Mouse (Mus musculus): ENCODE data around the gene 1700056E22Rik. TPM values are rescaled to one million over a fixed set of nuclear protein-coding genes. Genes with fewer than 3 reads are reported as not detected.
A peak's percentile ranks its signal among the peaks of the same experiment; 100 is the strongest.

1700056E22Rik gene
- polyA plus RNA-seq, 1 experiment from 2014 or later = 1.0 TPM

- Histone ChIP-seq H3K36me3 (ENCODE audit: control insufficient read depth, insufficient read depth, low read length) (peaks cover 7% of the 10 kb centered on the region; the same call in 1 of the 2 replicates), H3K9me3 (ENCODE audit: control insufficient read depth, low read length) (no peaks in the 10 kb centered on the region), H3K4me2 (ENCODE audit: low read depth, low read length) (peak overlapping the region; percentile 77), H3K4me3 (ENCODE audit: low read depth, low read length) (peak overlapping the region; percentile 65), H3K27ac (replicated peaks; ENCODE audit: low read depth, low read length) (no peak overlapping the region), H3K9ac (ENCODE audit: low read depth, low read length) (peak overlapping the region; percentile 67), H3K4me1 (ENCODE audit: control insufficient read depth, insufficient read depth, low read length) (peaks cover 14% of the 10 kb centered on the region), H3K27me3 (replicated peaks; ENCODE audit: control insufficient read depth, insufficient read depth, low read length) (no peaks in the 10 kb centered on the region)
- 4% methylated on average over 12 of the region's 12 CpGs for WGBS
- no peak for ATAC-seq (ENCODE audit: low read depth)
- no peak for DNase-seq (ENCODE audit: low spot score)
Measured at GRCm38 (mm10) chr1:184035346-184035903, 1.3 kb upstream of the 1700056E22Rik start.

- H3K27me3 ChIP-seq (replicated peaks; ENCODE audit: control insufficient read depth, insufficient read depth, low read length) = no peaks in the 10 kb centered on the region
- peak overlapping the region; percentile 67 for H3K9ac ChIP-seq (ENCODE audit: low read depth, low read length)
- WGBS = 0% methylated on average over 12 of the region's 12 CpGs
- DNase-seq (ENCODE audit: low spot score) (peak; percentile 34), ATAC-seq (ENCODE audit: low read depth) (no peak)
- no peaks in the 10 kb centered on the region for H3K9me3 ChIP-seq (ENCODE audit: control insufficient read depth, low read length)
- peak overlapping the region; percentile 63 for H3K27ac ChIP-seq (replicated peaks; ENCODE audit: low read depth, low read length)
- peak overlapping the region; percentile 77 for H3K4me2 ChIP-seq (ENCODE audit: low read depth, low read length)
- H3K4me1 ChIP-seq (ENCODE audit: control insufficient read depth, insufficient read depth, low read length) = peaks cover 14% of the 10 kb centered on the region
- peak overlapping the region; percentile 65 for H3K4me3 ChIP-seq (ENCODE audit: low read depth, low read length)
- peaks cover 7% of the 10 kb centered on the region; the same call in 1 of the 2 replicates for H3K36me3 ChIP-seq (ENCODE audit: control insufficient read depth, insufficient read depth, low read length)
Measured at GRCm38 (mm10) chr1:184034741-184035181, 660 bp upstream of the 1700056E22Rik start.

GRCm38 (mm10) chr1:184033390-184034010 is 601 bp downstream of the 1700056E22Rik start:
- peaks cover 14% of the 10 kb centered on the region for H3K4me1 ChIP-seq (ENCODE audit: control insufficient read depth, insufficient read depth, low read length)
- under 1% methylated on average over 26 of the region's 63 CpGs for WGBS
- H3K4me3 ChIP-seq (ENCODE audit: low read depth, low read length) = peak overlapping the region; percentile 65
- peak overlapping the region; percentile 87 for H3K4me2 ChIP-seq (ENCODE audit: low read depth, low read length)
- no peaks in the 10 kb centered on the region for H3K27me3 ChIP-seq (replicated peaks; ENCODE audit: control insufficient read depth, insufficient read depth, low read length)
- H3K36me3 ChIP-seq (ENCODE audit: control insufficient read depth, insufficient read depth, low read length) = 0 out of 2 replicates have a peak, but pooled peaks cover 3% of the 10 kb centered on the region
- peak overlapping the region; percentile 91 for H3K9ac ChIP-seq (ENCODE audit: low read depth, low read length)
- DNase-seq (ENCODE audit: low spot score) (peak; percentile 71), ATAC-seq (ENCODE audit: low read depth) (peak; percentile 77)
- no peaks in the 10 kb centered on the region for H3K9me3 ChIP-seq (ENCODE audit: control insufficient read depth, low read length)
- H3K27ac ChIP-seq (replicated peaks; ENCODE audit: low read depth, low read length) = peak overlapping the region; percentile 96

- Histone ChIP-seq H3K27ac (replicated peaks; ENCODE audit: low read depth, low read length) (peak overlapping the region; percentile 96), H3K27me3 (replicated peaks; ENCODE audit: control insufficient read depth, insufficient read depth, low read length) (no peaks in the 10 kb centered on the region), H3K4me2 (ENCODE audit: low read depth, low read length) (peak overlapping the region; percentile 87), H3K9me3 (ENCODE audit: control insufficient read depth, low read length) (no peaks in the 10 kb centered on the region), H3K9ac (ENCODE audit: low read depth, low read length) (peak overlapping the region; percentile 91), H3K4me3 (ENCODE audit: low read depth, low read length) (peak overlapping the region; percentile 65), H3K36me3 (ENCODE audit: control insufficient read depth, insufficient read depth, low read length) (0 out of 2 replicates have a peak, but pooled peaks cover 3% of the 10 kb centered on the region), H3K4me1 (ENCODE audit: control insufficient read depth, insufficient read depth, low read length) (peaks cover 14% of the 10 kb centered on the region)
- ATAC-seq (ENCODE audit: low read depth) (no peak), DNase-seq (ENCODE audit: low spot score) (no peak)
- 26% methylated on average over 19 of the region's 19 CpGs for WGBS
Measured at GRCm38 (mm10) chr1:184032682-184033389, 1.3 kb downstream of the 1700056E22Rik start.

- no peak overlapping the region for H3K4me3 ChIP-seq (ENCODE audit: low read depth, low read length)
- DNase-seq (ENCODE audit: low spot score) (no peak), ATAC-seq (ENCODE audit: low read depth) (no peak)
- WGBS = 87% methylated on average over 8 of the region's 8 CpGs
- H3K4me1 ChIP-seq (ENCODE audit: control insufficient read depth, insufficient read depth, low read length) = peaks cover 8% of the 10 kb centered on the region; the same call in 1 of the 2 replicates
- H3K9me3 ChIP-seq (ENCODE audit: control insufficient read depth, low read length) = no peaks in the 10 kb centered on the region
- H3K27ac ChIP-seq (replicated peaks; ENCODE audit: low read depth, low read length) = no peak overlapping the region
- no peak overlapping the region for H3K9ac ChIP-seq (ENCODE audit: low read depth, low read length)
- H3K27me3 ChIP-seq (replicated peaks; ENCODE audit: control insufficient read depth, insufficient read depth, low read length) = no peaks in the 10 kb centered on the region
- H3K4me2 ChIP-seq (ENCODE audit: low read depth, low read length) = no peak overlapping the region
- H3K36me3 ChIP-seq (ENCODE audit: control insufficient read depth, insufficient read depth, low read length) = no peaks in the 10 kb centered on the region
Measured at GRCm38 (mm10) chr1:184030070-184030802, 3.9 kb downstream of the 1700056E22Rik start.

- no peaks in the 10 kb centered on the region for H3K27me3 ChIP-seq (replicated peaks; ENCODE audit: control insufficient read depth, insufficient read depth, low read length)
- no peak overlapping the region for H3K4me2 ChIP-seq (ENCODE audit: low read depth, low read length)
- ATAC-seq (ENCODE audit: low read depth) (no peak), DNase-seq (ENCODE audit: low spot score) (no peak)
- no peaks in the 10 kb centered on the region for H3K36me3 ChIP-seq (ENCODE audit: control insufficient read depth, insufficient read depth, low read length)
- no peak overlapping the region for H3K9ac ChIP-seq (ENCODE audit: low read depth, low read length)
- no peak overlapping the region for H3K27ac ChIP-seq (replicated peaks; ENCODE audit: low read depth, low read length)
- 92% methylated on average over 3 of the region's 3 CpGs for WGBS
- no peak overlapping the region for H3K4me3 ChIP-seq (ENCODE audit: low read depth, low read length)
- no peaks in the 10 kb centered on the region for H3K4me1 ChIP-seq (ENCODE audit: control insufficient read depth, insufficient read depth, low read length)
- no peaks in the 10 kb centered on the region for H3K9me3 ChIP-seq (ENCODE audit: control insufficient read depth, low read length)
Measured at GRCm38 (mm10) chr1:184027039-184027438, 7.1 kb downstream of the 1700056E22Rik start.

- Histone ChIP-seq H3K9ac (ENCODE audit: low read depth, low read length) (no peak overlapping the region), H3K27me3 (replicated peaks; ENCODE audit: control insufficient read depth, insufficient read depth, low read length) (no peaks in the 10 kb centered on the region), H3K4me3 (ENCODE audit: low read depth, low read length) (no peak overlapping the region), H3K36me3 (ENCODE audit: control insufficient read depth, insufficient read depth, low read length) (no peaks in the 10 kb centered on the region), H3K9me3 (ENCODE audit: control insufficient read depth, low read length) (no peaks in the 10 kb centered on the region), H3K4me2 (ENCODE audit: low read depth, low read length) (no peak overlapping the region), H3K27ac (replicated peaks; ENCODE audit: low read depth, low read length) (no peak overlapping the region), H3K4me1 (ENCODE audit: control insufficient read depth, insufficient read depth, low read length) (no peaks in the 10 kb centered on the region)
- ATAC-seq (ENCODE audit: low read depth) = no peak
- no peak for DNase-seq (ENCODE audit: low spot score)
- 94% methylated on average over 5 of the region's 5 CpGs for WGBS
Measured at GRCm38 (mm10) chr1:184025079-184025478, 9.0 kb downstream of the 1700056E22Rik start.

- 94% methylated on average over 2 of the region's 2 CpGs for WGBS
- Histone ChIP-seq H3K9me3 (ENCODE audit: control insufficient read depth, low read length) (no peaks in the 10 kb centered on the region), H3K9ac (ENCODE audit: low read depth, low read length) (no peak overlapping the region), H3K4me2 (ENCODE audit: low read depth, low read length) (no peak overlapping the region), H3K4me3 (ENCODE audit: low read depth, low read length) (no peak overlapping the region), H3K4me1 (ENCODE audit: control insufficient read depth, insufficient read depth, low read length) (no peaks in the 10 kb centered on the region), H3K36me3 (ENCODE audit: control insufficient read depth, insufficient read depth, low read length) (no peaks in the 10 kb centered on the region), H3K27ac (replicated peaks; ENCODE audit: low read depth, low read length) (no peak overlapping the region), H3K27me3 (replicated peaks; ENCODE audit: control insufficient read depth, insufficient read depth, low read length) (no peaks in the 10 kb centered on the region)
- ATAC-seq (ENCODE audit: low read depth) = no peak
- DNase-seq (ENCODE audit: low spot score) = no peak
Measured at GRCm38 (mm10) chr1:184024631-184025030, 9.5 kb downstream of the 1700056E22Rik start.
